Mouse (Mus musculus) megakaryocyte, embryonic 14.5 days (primary cell): ENCODE data around the gene Kcnc2.

Source experiments
- FLI1 ChIP-seq: IDR thresholded peaks from 2 replicates; pipeline ENCODE4 v1.6.1; 2012; ENCODE audit warnings: low read length, inconsistent platforms, mixed read lengths
- GATA1 ChIP-seq: IDR thresholded peaks from 3 replicates; pipeline ENCODE4 v1.6.1; 2012; ENCODE audit warnings: mixed read lengths, low read length, inconsistent platforms, borderline replicate concordance

- TF ChIP-seq GATA1 (no peak), FLI1 (no peak)
These were observed 197.9 kb downstream of the Kcnc2 start for GRCm38 (mm10) chr10:112468689-112469384.
